Mouse (Mus musculus) CH12.LX (cell line): ENCODE data around the gene Thbs1. TPM values are rescaled to one million over a fixed set of nuclear protein-coding genes. Genes with fewer than 3 reads are reported as not detected.

Experiments
- DNase-seq: peaks from one replicate; pipeline ENCODE4 v3.0.0-alpha.2; 2013; ENCODE audit errors: extremely low read depth
- H3K27ac ChIP-seq: 2 replicates; pipeline ENCODE4 v1.5.1; 2012; ENCODE audit warnings: low read depth, mild to moderate bottlenecking, control low read depth, moderate library complexity; ENCODE audit not compliant: insufficient read depth
- H3K27me3 ChIP-seq: replicated peaks from 2 replicates; pipeline ENCODE3; 2012; ENCODE audit warnings: inconsistent platforms
- H3K36me3 ChIP-seq, 2 experiments: replicated peaks in 1 of 2; 2 replicates each; pipeline versions ENCODE3 to v1.6.1; 2012; ENCODE audit warnings: inconsistent platforms in 1 of 2, low read length in 1 of 2, mild to moderate bottlenecking in 1 of 2, mixed read lengths in 1 of 2, moderate library complexity in 1 of 2; ENCODE audit not compliant: control insufficient read depth in 1 of 2, insufficient read depth in 1 of 2
- H3K4me1 ChIP-seq, 2 experiments: 2 replicates each; pipeline ENCODE4 v1.6.1; 2012; ENCODE audit warnings: inconsistent platforms in 1 of 2, moderate library complexity in 1 of 2; ENCODE audit not compliant: insufficient read depth in 2 of 2, control insufficient read depth in 1 of 2
- H3K4me2 ChIP-seq: 2 replicates; pipeline ENCODE4 v1.6.1; 2012; ENCODE audit warnings: low read depth, mild to moderate bottlenecking, control low read depth; ENCODE audit not compliant: poor library complexity, insufficient read depth, severe bottlenecking
- H3K4me3 ChIP-seq, 3 experiments: fragments of 150-350 bp in 1 of 3; sonication (generic) in 1 of 3; replicated peaks in 1 of 3; 2 replicates each; pipeline versions ENCODE3 to v1.5.1; 2011 to 2012; ENCODE audit warnings: low read depth in 2 of 3, low read length in 2 of 3, mild to moderate bottlenecking in 2 of 3, moderate library complexity in 2 of 3, control low read depth in 1 of 3, improper control_type of control experiment in 1 of 3, inconsistent platforms in 1 of 3, mixed read lengths in 1 of 3; ENCODE audit not compliant: poor library complexity in 1 of 3
- H3K79me2 ChIP-seq: replicated peaks from 2 replicates; pipeline ENCODE4 v1.6.1; 2012; ENCODE audit warnings: mild to moderate bottlenecking, moderate library complexity; ENCODE audit not compliant: control insufficient read depth, poor library complexity, insufficient read depth, severe bottlenecking; ENCODE audit errors: extremely low read depth
- H3K9ac ChIP-seq: 2 replicates; pipeline ENCODE4 v1.6.1; 2012; ENCODE audit warnings: low read depth, mild to moderate bottlenecking, control low read depth, moderate library complexity; ENCODE audit not compliant: insufficient read depth
- H3K9me3 ChIP-seq: replicated peaks from 2 replicates; pipeline ENCODE3; 2012; ENCODE audit warnings: low read length, inconsistent platforms, mixed read lengths
- CHD1 ChIP-seq: IDR thresholded peaks from 2 replicates; pipeline ENCODE4 v1.6.1; 2012; ENCODE audit warnings: low read depth, low read length, improper control_type of control experiment, inconsistent platforms
- CTCF ChIP-seq, 2 experiments: IDR thresholded peaks in 1 of 2; conservative IDR thresholded peaks in 1 of 2; 2 replicates each; pipeline ENCODE4 v1.5.1; 2011 to 2012; ENCODE audit warnings: low read depth in 2 of 2, low read length in 2 of 2, improper control_type of control experiment in 1 of 2, inconsistent platforms in 1 of 2, mild to moderate bottlenecking in 1 of 2, moderate library complexity in 1 of 2
- EP300 ChIP-seq: IDR thresholded peaks from 2 replicates; pipeline ENCODE4 v1.6.1; 2011; ENCODE audit warnings: low read length, improper control_type of control experiment
- ETS1 ChIP-seq: conservative IDR thresholded peaks from 2 replicates; pipeline ENCODE4 v1.6.1; 2012; ENCODE audit warnings: low read depth, mild to moderate bottlenecking, inconsistent platforms, low read length, improper control_type of control experiment, moderate library complexity
- GABPA ChIP-seq: IDR thresholded peaks from 2 replicates; pipeline ENCODE4 v1.6.1; 2012; ENCODE audit warnings: low read depth, low read length, improper control_type of control experiment, inconsistent platforms; ENCODE audit not compliant: insufficient replicate concordance
- MAFK ChIP-seq: IDR thresholded peaks from 2 replicates; pipeline ENCODE4 v1.6.1; 2011; ENCODE audit warnings: low read length, improper control_type of control experiment; ENCODE audit not compliant: insufficient replicate concordance
- MAZ ChIP-seq: IDR thresholded peaks from 2 replicates; pipeline ENCODE4 v1.6.1; 2012; ENCODE audit warnings: low read depth, mild to moderate bottlenecking, inconsistent platforms, low read length, improper control_type of control experiment, moderate library complexity
- MEF2A ChIP-seq: IDR thresholded peaks from 2 replicates; pipeline ENCODE4 v1.6.1; 2014; ENCODE audit warnings: low read depth, mild to moderate bottlenecking, inconsistent platforms, low read length, improper control_type of control experiment, borderline replicate concordance
- POLR2A ChIP-seq: IDR thresholded peaks from 2 replicates; pipeline ENCODE4 v1.6.1; 2011; ENCODE audit warnings: low read depth, mild to moderate bottlenecking, improper control_type of control experiment, low read length
- POLR2AphosphoS2 ChIP-seq: IDR thresholded peaks from 2 replicates; pipeline ENCODE4 v1.6.1; 2011; ENCODE audit warnings: low read depth, low read length, improper control_type of control experiment
- RAD21 ChIP-seq: IDR thresholded peaks from 2 replicates; pipeline ENCODE4 v1.6.1; 2011; ENCODE audit warnings: low read depth, mild to moderate bottlenecking, low read length, improper control_type of control experiment, moderate library complexity
- RCOR1 ChIP-seq: conservative IDR thresholded peaks from 2 replicates; pipeline ENCODE4 v1.6.1; 2012; ENCODE audit warnings: low read depth, mild to moderate bottlenecking, inconsistent platforms, low read length, improper control_type of control experiment
- SIN3A ChIP-seq: IDR thresholded peaks from 2 replicates; pipeline ENCODE4 v1.6.1; 2012; ENCODE audit warnings: low read length, improper control_type of control experiment, inconsistent platforms
- SMC3 ChIP-seq: IDR thresholded peaks from 2 replicates; pipeline ENCODE4 v1.6.1; 2011; ENCODE audit warnings: low read depth, low read length, improper control_type of control experiment
- TCF12 ChIP-seq: IDR thresholded peaks from 2 replicates; pipeline ENCODE4 v1.6.1; 2014; ENCODE audit warnings: low read depth, mild to moderate bottlenecking, inconsistent platforms, low read length, improper control_type of control experiment
- USF1 ChIP-seq: IDR thresholded peaks from 2 replicates; pipeline ENCODE4 v1.6.1; 2014; ENCODE audit warnings: low read depth, mild to moderate bottlenecking, inconsistent platforms, low read length, improper control_type of control experiment
- ZKSCAN1 ChIP-seq: IDR thresholded peaks from 2 replicates; pipeline ENCODE4 v1.6.1; 2012; ENCODE audit warnings: low read depth, inconsistent platforms, low read length, improper control_type of control experiment, borderline replicate concordance
- ZMIZ1 ChIP-seq: IDR thresholded peaks from 2 replicates; pipeline ENCODE4 v1.6.1; 2012; ENCODE audit warnings: low read depth, mild to moderate bottlenecking, inconsistent platforms, low read length, improper control_type of control experiment
- dilution Hi-C: fragments of 300-500 bp; cut with MboI; formaldehyde crosslinking; loops from 2 replicates; pipeline ENCODE4 v1.14.3; 2020; ENCODE audit warnings: low sequenced_read_pairs; ENCODE audit not compliant: extremely low pct_unique_long_range_greater_than_20kb, extremely low pct_ligation_motif_present
- in situ Hi-C: fragments of 300-500 bp; cut with MboI; formaldehyde crosslinking; loops from 3 replicates; pipeline ENCODE4 v1.14.3; 2019; ENCODE audit warnings: low sequenced_read_pairs, low pct_ligation_motif_present, low pct_unique_long_range_greater_than_20kb, mixed read lengths
- polyA plus RNA-seq: library from polyadenylated mRNA; unstranded; fragments of >175 nt; gene quantifications from 2 replicates; pipeline ENCODE4 v1.2.1, GENCODE M21; 2012; ENCODE audit warnings: low read depth; ENCODE audit not compliant: insufficient read length
- total RNA-seq, 2 experiments: library from RNA; depleted of rRNA; stranded (reverse); fragments of 300-350 nt in 1 of 2; fragments of >200 nt in 1 of 2; gene quantifications; 2 replicates each; pipeline ENCODE4 v1.2.3; 2012 to 2014

Thbs1 gene
- total and polyA plus RNA-seq, 3 experiments = 0.03 TPM; not detected in 2

GRCm38 (mm10) chr2:118115647-118116046 lies 4.0 kb downstream of the Thbs1 start:
- H3K79me2 ChIP-seq = no peaks in the 10 kb centered on the region
- H3K27ac ChIP-seq = no peak overlapping the region
- no peak overlapping the region for H3K4me2 ChIP-seq
- in situ Hi-C loops = loop anchor here (25.0 kb wide), 1 partner anchor 578 kb away; no protein-coding TSS in a partner anchor
- H3K36me3 ChIP-seq = no peaks in the 10 kb centered on the region
- no peak for DNase-seq
- no peaks in the 10 kb centered on the region for H3K4me1 ChIP-seq
- no peak overlapping the region for H3K4me3 ChIP-seq
- H3K9ac ChIP-seq = no peak overlapping the region
- dilution Hi-C loops = no loop called here
- H3K27me3 ChIP-seq = no peaks in the 10 kb centered on the region
- peaks cover 5% of the 10 kb centered on the region for H3K9me3 ChIP-seq
- TF ChIP-seq SMC3 = no peak
- no peak for TF ChIP-seq CHD1
- no peak for TF ChIP-seq ZMIZ1
- no peak for TF ChIP-seq MAZ
- no peak for TF ChIP-seq RCOR1
- no peak for TF ChIP-seq TCF12
- no peak for TF ChIP-seq RAD21
- no peak for TF ChIP-seq SIN3A
- no peak for TF ChIP-seq USF1
- TF ChIP-seq EP300 = no peak
- no peak for TF ChIP-seq CTCF (conservative IDR thresholded peaks at IDR 0.05 in 1 of 2, IDR thresholded peaks at IDR 0.05 in 1 of 2; ENCODE audit: low read depth in 2 of 2, low read length in 2 of 2)

GRCm38 (mm10) chr2:118116180-118116579 lies 4.5 kb downstream of the Thbs1 start:
- in situ Hi-C loops = loop anchor here (25.0 kb wide), 1 partner anchor 579 kb away; no protein-coding TSS in a partner anchor
- Histone ChIP-seq H3K9ac (no peak overlapping the region), H3K79me2 (no peaks in the 10 kb centered on the region), H3K27me3 (no peaks in the 10 kb centered on the region), H3K36me3 (no peaks in the 10 kb centered on the region), H3K4me3 (no peak overlapping the region), H3K27ac (no peak overlapping the region), H3K4me2 (no peak overlapping the region)
- TF ChIP-seq ZKSCAN1 (no peak), MAFK (no peak)
- TF ChIP-seq, all 38 proteins: peak for 0
- DNase-seq = no peak
- dilution Hi-C loops = no loop called here
- Histone ChIP-seq H3K9me3 (peaks cover 5% of the 10 kb centered on the region), H3K4me1 (no peaks in the 10 kb centered on the region)

- Histone ChIP-seq H3K27ac (no peak overlapping the region), H3K4me1 (no peaks in the 10 kb centered on the region), H3K27me3 (no peaks in the 10 kb centered on the region), H3K36me3 (no peaks in the 10 kb centered on the region), H3K9ac (no peak overlapping the region), H3K9me3 (peaks cover 5% of the 10 kb centered on the region), H3K79me2 (no peaks in the 10 kb centered on the region), H3K4me2 (no peak overlapping the region), H3K4me3 (no peak overlapping the region)
- dilution Hi-C loops = no loop called here
- DNase-seq = no peak
- TF ChIP-seq MEF2A = no peak
- TF ChIP-seq GABPA = no peak
- no peak for TF ChIP-seq ETS1
- no peak for TF ChIP-seq RCOR1
- no peak for TF ChIP-seq POLR2AphosphoS2
- TF ChIP-seq POLR2A = no peak
- in situ Hi-C loops = loop anchor here (25.0 kb wide), 1 partner anchor 580 kb away; no protein-coding TSS in a partner anchor
Observed at GRCm38 (mm10) chr2:118116754-118117290, 5.1 kb downstream of the Thbs1 start.
